Mouse (Mus musculus): ENCODE measurements around the gene Spdye4b.
"Not testable (repeated sequence)": the region's sequence is repeated elsewhere in the genome, so short reads cannot be mapped to it uniquely, and the experiment has no call there.

The Spdye4b gene

DNA sequence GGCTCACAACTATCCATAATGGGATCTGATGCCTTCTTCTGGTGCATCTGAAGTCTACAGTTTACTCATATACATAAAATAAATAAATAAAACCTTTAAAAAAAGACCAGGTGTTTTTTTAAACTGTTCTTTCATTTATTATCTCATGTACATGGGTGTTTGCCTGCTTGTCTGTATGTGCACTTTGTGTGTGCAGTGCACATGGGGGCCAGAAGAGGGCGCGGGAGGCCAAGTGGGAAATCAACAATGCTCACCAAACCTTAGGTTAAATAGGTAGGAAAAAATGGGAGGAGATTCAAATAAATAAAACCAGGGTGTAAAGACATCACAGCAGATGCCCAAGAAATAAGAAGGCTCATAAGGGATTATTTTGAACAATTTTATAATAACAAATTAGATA is 30.8 kb upstream of the Spdye4b start:
- no peaks in the 10 kb centered on the region for H3K36me3 ChIP-seq (ENCODE audit: insufficient read depth, low read length)
- no peak overlapping the region for H3K4me3 ChIP-seq (replicated peaks; ENCODE audit: low read length)
- H3K4me1 ChIP-seq (replicated peaks; ENCODE audit: low read depth, low read length): peaks cover 8% of the 10 kb centered on the region
- TF ChIP-seq CTCF (conservative IDR thresholded peaks at IDR 0.05; ENCODE audit: low read length): peak; percentile 44
- no peak for TF ChIP-seq POU5F1 (IDR thresholded peaks at IDR 0.05; ENCODE audit: borderline replicate concordance, low read length)
- H3K27me3 ChIP-seq (ENCODE audit: insufficient read depth, low read length): peaks cover 21% of the 10 kb centered on the region
- H3K9me3 ChIP-seq (ENCODE audit: low read length): peaks cover 17% of the 10 kb centered on the region

DNA sequence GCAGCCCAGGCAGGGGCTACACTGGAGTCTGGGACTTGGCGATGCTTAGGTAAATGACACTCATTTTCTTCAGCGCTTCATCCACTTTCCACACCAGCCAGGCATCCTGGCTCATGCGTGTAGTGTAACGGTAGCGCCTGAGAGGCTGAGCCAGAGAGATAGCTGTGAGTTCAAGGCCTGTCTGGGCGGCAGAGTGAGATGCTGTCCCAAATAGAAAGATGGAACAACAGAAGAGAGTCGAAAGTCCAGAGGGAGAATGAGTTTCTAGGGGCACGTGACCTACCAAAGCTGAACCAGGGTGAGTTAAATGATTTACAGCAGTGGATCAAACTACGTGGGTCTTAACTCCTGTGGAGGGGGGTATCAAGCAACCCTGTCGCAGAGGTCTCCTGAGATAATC is 27.1 kb upstream of the Spdye4b start:
- peaks cover 23% of the 10 kb centered on the region for H3K9me3 ChIP-seq (ENCODE audit: low read length)
- H3K27me3 ChIP-seq (ENCODE audit: insufficient read depth, low read length): peaks cover 37% of the 10 kb centered on the region
- no peak overlapping the region for H3K4me3 ChIP-seq (replicated peaks; ENCODE audit: low read length)
- peaks cover 4% of the 10 kb centered on the region for H3K4me1 ChIP-seq (replicated peaks; ENCODE audit: low read depth, low read length)
- TF ChIP-seq NANOG (IDR thresholded peaks at IDR 0.05; ENCODE audit: borderline replicate concordance, low read length) (no peak), CTCF (conservative IDR thresholded peaks at IDR 0.05; ENCODE audit: low read length) (no peak)
- H3K36me3 ChIP-seq (ENCODE audit: insufficient read depth, low read length): no peaks in the 10 kb centered on the region

DNA sequence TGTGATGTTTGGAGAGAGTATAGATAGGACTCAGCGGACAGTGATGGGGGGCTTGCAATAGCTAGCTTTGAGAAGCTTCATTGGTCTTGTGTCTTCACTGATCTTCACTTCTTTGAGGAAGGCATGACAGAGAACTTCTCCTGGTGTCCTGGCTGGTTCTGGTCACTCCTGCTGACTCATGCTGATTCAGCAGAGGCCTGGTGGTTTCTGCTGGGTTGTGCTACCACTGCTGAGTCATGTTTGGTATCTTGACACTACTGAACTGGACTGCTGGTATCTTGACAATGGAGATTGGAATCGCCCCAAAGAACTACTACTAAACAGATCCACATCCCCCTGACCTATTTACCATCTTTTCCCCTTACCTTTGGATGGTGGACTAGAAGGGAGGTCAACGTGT is 25.3 kb upstream of the Spdye4b start:
- no peaks in the 10 kb centered on the region for H3K36me3 ChIP-seq (ENCODE audit: insufficient read depth, low read length)
- peaks cover 23% of the 10 kb centered on the region for H3K9me3 ChIP-seq (ENCODE audit: low read length)
- H3K4me3 ChIP-seq (replicated peaks; ENCODE audit: low read length): no peak overlapping the region
- 0 out of 2 replicates have a peak, but pooled peaks cover 3% of the 10 kb centered on the region for H3K4me1 ChIP-seq (replicated peaks; ENCODE audit: low read depth, low read length)
- peaks cover 51% of the 10 kb centered on the region for H3K27me3 ChIP-seq (ENCODE audit: insufficient read depth, low read length)
- TF ChIP-seq POU5F1 (IDR thresholded peaks at IDR 0.05; ENCODE audit: borderline replicate concordance, low read length): no peak
- TF ChIP-seq CTCF (conservative IDR thresholded peaks at IDR 0.05; ENCODE audit: low read length): no peak
- no peak for TF ChIP-seq NANOG (IDR thresholded peaks at IDR 0.05; ENCODE audit: borderline replicate concordance, low read length)

DNA sequence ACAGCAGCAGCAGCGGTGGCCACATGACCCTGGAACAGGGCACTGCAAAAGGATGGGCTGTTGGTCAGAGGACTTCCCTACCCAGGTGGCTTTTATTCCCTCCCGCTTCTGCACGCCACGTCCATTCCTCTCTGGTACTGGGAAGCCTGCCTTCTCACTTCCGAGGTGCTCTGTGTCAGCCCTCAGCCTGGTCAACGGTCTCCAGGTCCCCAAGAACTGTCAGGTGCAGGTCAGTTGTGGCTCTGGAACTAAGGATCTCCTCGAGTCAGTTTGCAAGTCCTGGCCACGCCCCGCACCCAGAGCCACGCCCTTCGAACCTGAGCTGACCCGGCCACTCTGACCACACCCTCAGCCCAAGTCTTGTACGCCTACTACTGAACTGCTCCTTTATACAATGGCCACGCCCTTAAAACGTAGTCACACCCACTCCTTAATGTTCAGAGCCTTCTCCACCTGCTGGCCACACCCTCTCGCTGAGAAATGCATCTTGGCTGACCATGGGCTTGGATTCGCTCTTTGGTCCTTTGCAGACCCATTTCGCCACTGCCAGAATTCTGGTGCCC is 15.2 kb upstream of the Spdye4b start:
- peaks cover 23% of the 10 kb centered on the region for H3K4me1 ChIP-seq (replicated peaks; ENCODE audit: low read depth, low read length)
- TF ChIP-seq POU5F1 (IDR thresholded peaks at IDR 0.05; ENCODE audit: borderline replicate concordance, low read length) (no peak), NANOG (IDR thresholded peaks at IDR 0.05; ENCODE audit: borderline replicate concordance, low read length) (no peak), CTCF (conservative IDR thresholded peaks at IDR 0.05; ENCODE audit: low read length) (no peak)

DNA sequence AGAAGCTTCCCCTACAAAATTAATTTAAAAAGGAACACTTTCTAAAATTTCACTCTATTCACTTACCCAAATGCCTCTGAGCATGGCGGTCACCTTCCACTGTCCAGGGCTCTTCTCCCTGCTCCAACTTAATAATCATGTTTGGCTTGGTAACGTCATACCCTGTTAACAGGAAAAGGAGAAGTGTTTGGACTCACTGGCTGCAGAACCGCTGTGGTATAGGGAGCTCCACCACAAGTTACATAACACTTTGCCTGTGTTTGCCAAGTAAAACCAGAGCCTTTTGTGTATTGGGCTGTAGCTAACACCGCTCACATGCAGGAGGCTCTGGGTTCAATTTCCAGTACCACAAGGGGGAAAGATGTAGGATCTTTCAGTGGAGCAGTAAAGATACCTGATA is 4.8 kb upstream of the Spdye4b start:
- peaks cover 74% of the 10 kb centered on the region for H3K36me3 ChIP-seq (ENCODE audit: insufficient read depth, low read length)
- TF ChIP-seq POU5F1 (IDR thresholded peaks at IDR 0.05; ENCODE audit: borderline replicate concordance, low read length): no peak
- no peak for TF ChIP-seq CTCF (conservative IDR thresholded peaks at IDR 0.05; ENCODE audit: low read length)
- no peak for TF ChIP-seq NANOG (IDR thresholded peaks at IDR 0.05; ENCODE audit: borderline replicate concordance, low read length)
- peaks cover 6% of the 10 kb centered on the region for H3K9me3 ChIP-seq (ENCODE audit: low read length)
- peaks cover 12% of the 10 kb centered on the region for H3K4me1 ChIP-seq (replicated peaks; ENCODE audit: low read depth, low read length)
- no peak overlapping the region for H3K4me3 ChIP-seq (replicated peaks; ENCODE audit: low read length)
- H3K27me3 ChIP-seq (ENCODE audit: insufficient read depth, low read length): no peaks in the 10 kb centered on the region

More for the DNA sequence above, 15.2 kb upstream of the Spdye4b start:
- Histone ChIP-seq H3K9me3 (ENCODE audit: low read length) (no peaks in the 10 kb centered on the region), H3K27me3 (ENCODE audit: insufficient read depth, low read length) (no peaks in the 10 kb centered on the region), H3K4me3 (replicated peaks; ENCODE audit: low read length) (peak overlapping the region; percentile 65), H3K36me3 (ENCODE audit: insufficient read depth, low read length) (no peaks in the 10 kb centered on the region)

DNA sequence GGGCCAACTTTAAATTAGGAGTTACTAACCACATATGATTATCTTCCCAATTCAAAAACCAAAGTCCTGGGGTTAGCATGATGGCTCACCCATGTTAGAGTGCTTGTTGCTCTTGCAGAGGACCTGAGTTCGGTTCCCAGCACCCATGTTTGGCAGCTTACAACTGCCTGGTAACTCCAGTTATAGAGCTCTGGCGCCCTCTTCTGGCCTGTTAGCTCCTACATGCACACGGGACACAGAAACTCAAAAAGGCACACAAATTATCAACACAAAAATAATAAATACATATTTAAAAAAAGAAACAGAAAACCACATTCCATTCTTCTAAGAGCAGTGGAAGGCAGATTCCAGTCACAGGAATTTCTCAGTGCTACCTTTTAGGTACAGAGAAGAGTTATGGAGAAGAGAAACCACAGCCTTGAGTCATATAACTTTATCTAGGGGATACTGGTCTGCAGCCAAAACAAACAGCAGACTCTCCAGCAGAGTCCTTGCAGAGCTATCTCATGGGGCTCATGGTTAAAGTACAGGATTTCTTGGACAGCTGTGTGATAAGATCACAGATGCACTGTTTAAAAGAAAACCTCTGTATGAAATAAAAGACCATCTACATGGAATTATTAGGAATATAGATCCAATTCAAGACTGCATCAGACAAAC is 3.1 kb upstream of the Spdye4b start:
- H3K36me3 ChIP-seq (ENCODE audit: insufficient read depth, low read length): peaks cover 58% of the 10 kb centered on the region
- H3K27me3 ChIP-seq (ENCODE audit: insufficient read depth, low read length): no peaks in the 10 kb centered on the region
- no peak overlapping the region for H3K4me3 ChIP-seq (replicated peaks; ENCODE audit: low read length)
- H3K4me1 ChIP-seq (replicated peaks; ENCODE audit: low read depth, low read length): peaks cover 13% of the 10 kb centered on the region
- H3K9me3 ChIP-seq (ENCODE audit: low read length): peaks cover 6% of the 10 kb centered on the region
- TF ChIP-seq POU5F1 (IDR thresholded peaks at IDR 0.05; ENCODE audit: borderline replicate concordance, low read length) (no peak), CTCF (conservative IDR thresholded peaks at IDR 0.05; ENCODE audit: low read length) (peak; percentile 25)

DNA sequence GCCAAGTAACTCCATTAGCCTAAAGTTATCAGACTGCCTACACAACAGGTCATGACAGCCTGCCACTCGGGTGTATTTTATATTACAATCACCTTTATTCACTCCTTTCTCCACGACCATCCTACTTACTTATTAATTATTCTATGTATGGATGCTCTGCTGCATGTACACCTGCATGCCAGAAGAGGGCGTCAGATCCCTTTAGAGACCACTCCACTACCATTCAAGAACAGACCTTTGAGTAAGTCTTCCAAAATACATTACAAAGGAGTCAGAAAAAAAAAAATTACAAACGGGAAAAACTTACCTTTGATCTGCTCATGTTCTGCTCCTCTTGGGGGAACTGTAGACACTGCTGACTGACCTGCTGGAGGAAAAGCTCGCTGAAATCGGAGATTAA is 1.6 kb upstream of the Spdye4b start:
- H3K36me3 ChIP-seq (ENCODE audit: insufficient read depth, low read length): peaks cover 43% of the 10 kb centered on the region
- TF ChIP-seq POU5F1 (IDR thresholded peaks at IDR 0.05; ENCODE audit: borderline replicate concordance, low read length) (no peak), CTCF (conservative IDR thresholded peaks at IDR 0.05; ENCODE audit: low read length) (peak; percentile 52)
- peaks cover 13% of the 10 kb centered on the region for H3K4me1 ChIP-seq (replicated peaks; ENCODE audit: low read depth, low read length)

DNA sequence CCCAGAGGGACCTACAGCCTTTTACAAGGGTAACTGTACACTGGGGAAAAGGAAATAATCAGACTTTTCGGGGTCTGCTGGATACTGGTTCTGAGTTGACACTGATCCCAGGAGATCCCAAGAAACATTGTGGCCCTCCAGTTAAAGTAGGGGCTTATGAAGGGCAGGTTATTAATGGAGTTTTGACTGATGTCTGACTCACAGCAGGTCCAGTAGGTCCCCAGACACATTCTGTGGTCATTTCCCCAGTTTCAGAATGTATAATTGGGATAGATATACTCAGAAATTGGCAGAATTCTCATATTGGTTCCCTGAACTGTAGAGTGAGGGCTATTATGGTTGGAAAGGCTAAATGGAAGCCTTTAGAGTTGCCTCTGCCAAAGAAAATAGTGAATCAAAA is 7.2 kb downstream of the Spdye4b start:
- not testable (repeated sequence) for H3K27me3 ChIP-seq (ENCODE audit: insufficient read depth, low read length); H3K36me3 ChIP-seq (ENCODE audit: insufficient read depth, low read length); H3K9me3 ChIP-seq (ENCODE audit: low read length); H3K4me3 ChIP-seq (replicated peaks; ENCODE audit: low read length); H3K4me1 ChIP-seq (replicated peaks; ENCODE audit: low read depth, low read length)

More for the DNA sequence above, 1.6 kb upstream of the Spdye4b start:
- H3K9me3 ChIP-seq (ENCODE audit: low read length): peaks cover 6% of the 10 kb centered on the region
- no peak overlapping the region for H3K4me3 ChIP-seq (replicated peaks; ENCODE audit: low read length)
- no peaks in the 10 kb centered on the region for H3K27me3 ChIP-seq (ENCODE audit: insufficient read depth, low read length)

DNA sequence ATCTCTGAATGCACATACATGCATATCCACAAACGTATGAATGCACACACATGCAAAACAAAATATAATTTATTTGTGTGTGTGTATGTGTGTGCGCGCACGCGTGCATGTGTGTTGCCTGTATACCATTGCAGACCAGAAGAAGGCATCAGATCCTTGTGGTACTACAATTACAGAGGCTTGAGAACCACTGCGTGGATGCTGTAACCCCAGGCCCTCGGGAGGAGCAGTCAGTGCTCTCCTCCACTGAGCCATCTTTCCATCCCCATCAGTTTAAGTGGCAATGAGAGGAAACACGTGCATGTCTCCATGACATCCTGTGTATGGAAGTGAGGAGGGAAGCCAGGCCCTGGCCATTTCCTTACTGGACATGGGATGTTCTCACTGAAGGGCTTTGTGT is 12.0 kb downstream of the Spdye4b start:
- no peak for TF ChIP-seq POU5F1 (IDR thresholded peaks at IDR 0.05; ENCODE audit: borderline replicate concordance, low read length)
- no peak for TF ChIP-seq NANOG (IDR thresholded peaks at IDR 0.05; ENCODE audit: borderline replicate concordance, low read length)
- TF ChIP-seq CTCF (conservative IDR thresholded peaks at IDR 0.05; ENCODE audit: low read length): no peak
- H3K4me1 ChIP-seq (replicated peaks; ENCODE audit: low read depth, low read length): no peaks in the 10 kb centered on the region
- H3K27me3 ChIP-seq (ENCODE audit: insufficient read depth, low read length): no peaks in the 10 kb centered on the region; the same call in none of the 2 replicates
- no peak overlapping the region for H3K4me3 ChIP-seq (replicated peaks; ENCODE audit: low read length)
- no peaks in the 10 kb centered on the region for H3K36me3 ChIP-seq (ENCODE audit: insufficient read depth, low read length)
- H3K9me3 ChIP-seq (ENCODE audit: low read length): no peaks in the 10 kb centered on the region

DNA sequence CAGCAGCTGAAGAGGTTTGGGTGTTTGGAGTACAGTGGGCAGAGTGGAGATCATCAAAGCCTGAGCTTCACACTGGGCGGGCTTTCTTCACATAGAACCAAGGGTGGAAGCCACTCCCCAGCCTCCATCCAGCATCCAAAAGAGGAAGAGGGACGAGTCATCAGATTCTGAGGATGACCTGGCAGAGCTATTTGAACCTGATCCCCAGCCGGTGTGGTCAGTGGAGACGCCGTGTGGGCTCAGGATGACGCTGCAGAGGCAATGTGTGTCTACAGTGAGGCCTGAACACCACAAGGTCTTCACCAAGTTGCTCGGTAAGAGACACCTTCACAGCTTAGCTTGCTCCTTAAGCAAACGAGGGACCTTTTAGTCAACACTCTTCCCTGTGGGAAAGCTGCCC is 13.9 kb downstream of the Spdye4b start:
- not testable (repeated sequence) for H3K4me3 ChIP-seq (replicated peaks; ENCODE audit: low read length); H3K36me3 ChIP-seq (ENCODE audit: insufficient read depth, low read length); H3K27me3 ChIP-seq (ENCODE audit: insufficient read depth, low read length); H3K4me1 ChIP-seq (replicated peaks; ENCODE audit: low read depth, low read length)
- peaks cover 14% of the 10 kb centered on the region for H3K9me3 ChIP-seq (ENCODE audit: low read length)

Measured in E14TG2a.4 (cell line).